Mouse (Mus musculus) MEL-GATA-1-ER (cell line): ENCODE data around the gene Thap8.

Experiments used
- DNase-seq: peaks from one replicate; pipeline ENCODE4 v3.0.0-alpha.2; 2012; ENCODE audit warnings: low read depth; ENCODE audit errors: extremely low read depth

The Thap8 gene

DNA sequence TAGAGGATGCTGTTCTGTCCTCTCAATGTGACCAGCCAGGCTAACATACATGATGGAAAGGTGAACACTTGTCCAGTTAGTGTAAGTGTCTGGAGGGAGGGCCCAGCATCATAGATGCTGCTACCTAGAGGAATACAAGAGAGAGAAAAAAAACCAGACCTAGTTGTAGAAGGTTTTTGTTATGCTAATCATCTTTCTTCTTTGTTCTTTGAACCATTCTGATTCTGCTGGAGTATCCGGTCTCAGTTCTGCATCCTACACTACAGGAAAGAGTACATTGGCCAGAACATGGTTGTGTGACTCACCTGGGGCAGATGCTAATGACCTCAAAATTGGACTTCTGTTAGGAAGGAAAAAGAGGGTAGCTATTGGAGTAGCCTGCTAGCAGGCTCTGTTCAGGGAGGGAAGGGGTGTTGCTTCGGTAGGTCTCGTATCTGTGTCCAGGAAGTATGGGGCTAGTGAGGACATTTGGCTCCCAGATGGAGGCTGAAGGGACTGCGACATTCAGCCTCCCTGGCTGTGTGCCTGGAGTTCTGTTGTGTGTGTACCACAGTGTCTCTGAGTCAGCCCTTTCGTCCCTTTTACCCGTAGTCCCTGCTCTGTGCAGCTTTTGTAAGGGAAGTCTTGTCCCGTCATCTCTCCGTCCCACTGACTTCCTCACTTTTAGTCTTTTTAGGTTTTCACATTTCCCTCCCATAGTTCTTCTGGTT, 7.0 kb downstream of the Thap8 start:
- no peak for DNase-seq

DNA sequence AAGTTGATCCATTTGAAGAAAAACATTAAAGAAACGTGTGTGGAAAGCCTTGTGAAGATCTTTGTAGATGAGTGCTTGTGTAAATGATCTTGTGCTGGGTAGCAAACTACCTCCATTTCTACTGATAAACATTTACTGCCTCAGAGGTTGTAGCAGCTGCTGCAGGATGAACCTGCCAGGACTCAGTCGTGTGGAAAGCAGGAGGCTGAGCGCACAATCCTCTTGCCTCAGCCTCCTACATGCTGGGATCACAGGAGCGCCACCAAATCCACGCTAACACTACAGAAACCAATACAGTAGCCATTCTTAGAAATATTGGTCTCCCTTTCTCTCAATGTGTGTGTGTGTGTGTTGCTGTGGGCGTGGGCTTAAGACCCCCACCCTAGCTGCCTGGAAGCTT, 8.2 kb downstream of the Thap8 start:
- DNase-seq = no peak

DNA sequence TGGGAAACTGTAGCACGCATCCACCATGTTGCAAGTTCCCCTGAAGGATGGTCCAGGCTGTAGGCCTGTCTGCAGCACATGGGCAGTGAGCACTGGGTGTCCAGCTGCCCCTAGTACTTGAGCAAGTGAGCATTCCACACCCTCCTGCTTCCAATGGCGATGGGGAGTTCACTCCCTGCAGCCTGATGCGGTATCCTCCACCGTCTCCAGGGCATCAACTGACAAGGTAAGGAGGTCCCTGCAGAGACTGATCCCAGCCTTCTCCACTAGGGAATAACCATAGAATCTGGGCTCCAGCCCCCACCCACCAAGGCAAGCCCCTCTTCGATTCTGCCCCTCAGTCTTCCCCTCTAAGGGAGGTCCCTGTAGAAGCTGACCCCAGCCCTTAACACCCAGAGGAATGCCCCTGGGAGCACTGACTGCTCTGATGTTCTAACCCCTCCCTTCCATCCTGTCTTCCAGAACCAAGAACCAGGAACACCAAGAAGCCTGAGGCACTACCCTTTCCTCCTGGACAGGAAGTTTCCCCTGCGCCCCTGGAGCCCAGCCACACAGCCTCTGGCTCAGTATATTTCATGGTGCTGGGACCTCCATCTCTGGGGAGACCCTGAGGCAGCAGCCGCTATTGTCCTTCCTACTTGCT, 9.3 kb downstream of the Thap8 start:
- no peak for DNase-seq

DNA sequence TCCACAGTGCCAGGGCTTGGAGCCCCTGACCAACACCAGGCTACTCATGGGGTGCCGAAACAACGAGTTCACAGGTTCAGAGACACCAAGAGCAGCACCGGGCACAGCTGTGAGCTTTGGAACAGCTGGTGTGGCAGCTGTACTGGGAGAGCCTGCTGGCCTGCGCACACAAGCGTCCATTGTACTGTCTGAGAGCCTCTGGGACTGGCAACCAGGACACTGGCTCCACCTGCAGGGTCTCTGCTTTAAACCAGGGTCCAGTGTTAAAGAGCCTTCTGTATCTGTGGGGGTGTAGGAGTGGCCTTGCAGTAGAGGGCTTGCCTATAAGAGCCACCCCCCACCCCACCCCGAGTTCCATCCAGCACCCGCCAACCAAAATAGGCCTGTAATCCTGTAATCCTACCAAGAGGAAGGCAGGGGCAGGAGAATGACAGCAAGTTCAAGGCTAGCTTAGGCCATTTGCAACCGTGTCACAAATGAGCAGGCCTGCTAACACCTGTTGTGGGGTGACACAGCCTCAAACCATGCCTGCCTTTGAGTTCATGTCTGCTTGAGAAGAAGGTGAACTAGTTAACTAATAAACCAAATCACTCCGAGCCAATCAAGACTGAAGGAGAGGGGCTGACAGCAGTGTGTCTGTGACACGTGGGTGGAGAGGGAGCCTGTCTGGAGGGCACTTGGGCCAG, 10.0 kb downstream of the Thap8 start:
- no peak for DNase-seq

DNA sequence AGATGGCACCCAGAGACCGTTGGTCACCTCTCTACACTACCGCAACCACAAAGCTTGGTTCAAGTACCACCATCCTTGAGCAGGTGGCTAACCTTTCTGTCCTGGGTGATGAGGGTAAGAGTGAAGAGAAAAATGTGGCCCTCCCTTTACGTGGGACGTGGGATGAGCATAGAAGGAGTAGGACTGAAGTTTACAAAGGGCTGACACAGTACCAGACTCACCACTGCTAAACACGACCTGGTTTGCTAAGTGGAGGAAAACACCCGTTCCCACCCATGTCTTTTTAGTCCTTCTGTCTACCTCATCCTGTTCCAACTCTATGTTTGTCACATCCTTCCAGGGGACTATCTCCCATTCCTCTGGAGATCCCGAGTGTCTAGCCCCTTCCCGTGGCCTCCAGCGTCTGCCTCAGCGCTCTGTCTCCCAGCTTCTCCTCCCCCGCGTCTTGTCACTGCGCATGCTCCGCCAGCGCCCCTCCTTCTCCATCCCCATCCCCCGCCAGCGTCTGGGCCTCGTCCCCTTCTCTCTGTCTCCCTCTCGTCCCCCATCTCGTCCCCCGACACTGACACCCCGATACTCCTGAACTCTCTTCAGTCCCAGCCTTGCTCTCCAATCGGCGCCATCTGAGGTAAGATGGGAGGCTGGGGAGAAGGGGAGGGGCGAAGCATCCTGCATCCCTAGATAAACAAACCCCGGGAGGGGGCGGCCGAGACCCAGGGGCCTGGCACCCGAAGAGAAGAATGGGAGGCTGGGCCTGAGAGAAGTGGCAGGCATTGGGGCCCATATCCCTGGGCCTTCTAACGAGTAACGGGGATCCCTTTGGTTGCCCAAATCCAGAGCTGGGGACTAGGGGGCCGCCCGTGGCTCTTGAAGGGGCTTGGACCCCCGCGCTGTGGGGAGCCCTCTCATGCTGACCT, 11.6 kb downstream of the Thap8 start, which contains the start of gene Clip3:
Gene Clip3, plus strand, starts transcription at position 514 of the 917 bp plus-strand sequence.
- no peak for DNase-seq

DNA sequence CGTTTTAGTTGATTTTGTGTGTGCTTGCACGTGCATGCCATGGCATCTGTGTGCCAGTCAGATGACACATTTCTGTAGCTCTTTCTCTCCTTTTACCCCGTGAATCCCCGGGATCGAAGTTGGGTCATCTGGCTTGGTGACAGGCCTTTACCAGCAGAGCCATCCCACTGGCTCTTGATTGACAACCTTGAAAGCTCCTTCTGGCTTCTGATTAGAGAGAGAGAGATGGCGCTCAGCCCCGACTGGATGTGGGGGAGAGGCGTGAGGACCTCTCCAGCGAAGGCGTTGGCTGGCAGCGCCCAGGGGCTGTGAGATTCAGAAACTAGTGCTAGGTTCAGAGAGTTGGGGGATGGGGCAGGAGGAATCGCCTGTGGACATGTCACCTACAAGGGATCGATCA, 13.9 kb downstream of the Thap8 start:
- no peak for DNase-seq

DNA sequence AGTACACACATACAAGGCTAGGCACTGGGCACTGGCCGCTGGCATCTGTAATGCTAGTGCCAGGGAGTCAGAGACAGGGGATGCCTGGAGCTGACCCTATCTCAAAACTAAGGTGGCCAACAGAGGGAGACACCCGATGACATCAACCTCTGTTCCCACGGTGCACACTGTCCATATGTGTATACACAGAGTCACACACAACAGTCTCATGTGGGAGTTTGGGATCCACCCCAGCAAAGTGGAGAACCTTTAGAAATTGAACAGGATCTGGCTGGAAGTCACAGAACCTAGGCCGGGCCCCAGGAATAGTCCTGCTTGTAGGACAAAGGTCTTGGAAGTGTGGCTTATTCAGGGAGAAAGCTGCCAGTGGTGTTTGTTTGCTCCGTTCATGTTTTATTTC, 14.4 kb downstream of the Thap8 start:
- no peak for DNase-seq

DNA sequence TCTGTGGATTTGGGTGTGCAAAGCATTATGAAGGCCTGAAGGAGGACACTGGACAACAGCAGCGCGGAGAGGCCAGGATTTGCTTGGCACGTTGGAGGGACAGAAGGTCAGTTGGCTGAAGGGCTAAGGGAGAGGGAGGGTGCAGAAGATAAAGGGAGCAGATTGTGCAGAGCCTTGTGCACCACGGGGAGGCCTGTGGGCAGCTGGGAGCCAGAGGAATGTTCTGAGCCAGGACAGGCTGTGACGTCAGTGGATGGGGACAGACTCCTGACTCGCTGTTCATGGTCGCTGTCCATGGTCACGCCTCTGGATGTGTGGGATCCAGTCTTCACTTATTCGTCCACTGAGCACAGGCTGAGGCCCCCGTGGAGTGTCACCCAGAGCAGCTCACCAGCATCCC, 15.2 kb downstream of the Thap8 start:
- no peak for DNase-seq

DNA sequence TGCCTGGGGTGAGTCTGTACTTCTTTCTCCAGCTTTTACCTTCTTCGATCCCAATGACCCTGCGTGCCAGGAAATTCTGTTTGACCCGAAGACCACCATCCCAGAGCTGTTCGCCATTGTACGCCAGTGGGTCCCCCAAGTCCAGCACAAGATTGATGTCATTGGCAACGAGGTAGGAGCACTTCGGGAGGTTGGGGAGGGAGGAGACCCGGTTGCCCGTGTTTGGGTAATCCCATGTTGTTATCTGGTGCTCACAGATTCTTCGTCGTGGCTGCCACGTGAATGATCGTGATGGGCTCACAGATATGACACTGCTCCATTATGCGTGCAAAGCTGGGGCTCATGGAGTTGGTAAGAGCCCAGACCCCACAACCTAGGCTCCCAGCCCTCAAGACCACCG, 16.9 kb downstream of the Thap8 start:
- DNase-seq = no peak

DNA sequence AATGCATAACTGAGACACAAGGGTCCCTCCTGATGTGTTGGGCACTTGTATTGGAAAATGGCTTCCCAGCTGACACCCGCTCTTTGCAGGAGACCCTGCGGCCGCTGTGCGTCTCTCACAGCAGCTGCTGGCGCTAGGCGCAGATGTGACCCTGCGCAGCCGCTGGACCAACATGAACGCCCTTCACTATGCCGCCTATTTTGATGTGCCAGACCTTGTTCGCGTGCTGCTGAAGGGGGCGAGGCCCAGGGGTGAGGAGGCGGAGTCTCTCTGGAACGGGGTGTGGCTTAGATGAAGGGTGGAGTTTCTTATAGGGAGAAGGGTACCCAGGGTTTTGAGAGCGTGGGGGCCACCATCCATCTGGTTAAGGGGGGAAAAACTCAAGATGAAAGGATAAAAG, 17.4 kb downstream of the Thap8 start:
- DNase-seq = no peak

DNA sequence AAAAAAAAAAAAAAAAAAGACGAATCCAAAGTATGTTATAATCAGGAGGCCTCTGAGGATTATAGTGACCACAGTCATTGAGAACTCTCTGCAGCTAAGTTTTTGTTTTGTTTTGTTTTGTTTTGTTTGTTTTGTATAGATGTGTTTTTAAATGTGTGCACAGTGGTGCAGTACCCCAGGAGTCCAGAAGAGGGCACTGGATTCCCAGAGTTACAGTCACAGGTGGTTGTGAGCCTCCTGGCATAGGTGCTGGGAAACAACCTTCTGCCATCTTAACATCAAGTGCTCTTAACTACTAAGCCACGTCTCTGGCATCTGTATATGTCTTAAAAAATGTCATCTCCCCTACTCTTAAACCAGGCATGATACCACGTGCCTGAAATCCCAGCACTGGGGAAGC, 21.0 kb downstream of the Thap8 start:
- no peak for DNase-seq

DNA sequence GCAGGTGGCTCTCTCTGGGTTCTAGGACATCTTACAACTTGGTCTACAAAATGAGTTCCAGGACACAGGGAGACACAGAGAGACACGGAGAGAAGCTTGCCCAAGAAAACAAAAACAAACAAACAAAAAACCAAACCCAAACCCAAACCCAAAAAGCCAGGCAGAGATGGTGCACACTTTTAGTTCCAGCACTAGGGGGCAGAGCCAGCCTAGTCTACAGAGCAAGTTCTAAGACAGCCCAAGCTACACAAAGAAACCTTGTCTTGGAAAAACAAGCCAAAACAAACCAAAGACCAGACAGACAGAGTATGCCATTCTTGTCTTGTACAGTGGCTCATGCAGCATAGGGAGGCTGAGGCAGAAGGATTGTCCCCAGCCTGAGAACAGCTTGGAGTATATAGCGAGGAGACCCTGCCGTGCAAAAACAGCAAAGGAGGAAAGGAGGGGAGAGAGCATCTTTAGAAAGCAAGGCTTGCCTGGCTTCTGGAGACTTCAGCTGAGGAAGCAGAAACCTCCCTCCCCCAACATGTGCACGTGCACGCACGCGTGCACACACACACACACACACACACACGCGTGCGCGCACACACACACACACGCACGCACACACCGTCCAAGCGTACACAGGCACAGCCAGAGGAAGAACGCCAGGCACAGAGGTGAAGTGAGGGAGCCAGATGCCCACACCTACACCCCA, 26.3 kb downstream of the Thap8 start:
- no peak for DNase-seq

DNA sequence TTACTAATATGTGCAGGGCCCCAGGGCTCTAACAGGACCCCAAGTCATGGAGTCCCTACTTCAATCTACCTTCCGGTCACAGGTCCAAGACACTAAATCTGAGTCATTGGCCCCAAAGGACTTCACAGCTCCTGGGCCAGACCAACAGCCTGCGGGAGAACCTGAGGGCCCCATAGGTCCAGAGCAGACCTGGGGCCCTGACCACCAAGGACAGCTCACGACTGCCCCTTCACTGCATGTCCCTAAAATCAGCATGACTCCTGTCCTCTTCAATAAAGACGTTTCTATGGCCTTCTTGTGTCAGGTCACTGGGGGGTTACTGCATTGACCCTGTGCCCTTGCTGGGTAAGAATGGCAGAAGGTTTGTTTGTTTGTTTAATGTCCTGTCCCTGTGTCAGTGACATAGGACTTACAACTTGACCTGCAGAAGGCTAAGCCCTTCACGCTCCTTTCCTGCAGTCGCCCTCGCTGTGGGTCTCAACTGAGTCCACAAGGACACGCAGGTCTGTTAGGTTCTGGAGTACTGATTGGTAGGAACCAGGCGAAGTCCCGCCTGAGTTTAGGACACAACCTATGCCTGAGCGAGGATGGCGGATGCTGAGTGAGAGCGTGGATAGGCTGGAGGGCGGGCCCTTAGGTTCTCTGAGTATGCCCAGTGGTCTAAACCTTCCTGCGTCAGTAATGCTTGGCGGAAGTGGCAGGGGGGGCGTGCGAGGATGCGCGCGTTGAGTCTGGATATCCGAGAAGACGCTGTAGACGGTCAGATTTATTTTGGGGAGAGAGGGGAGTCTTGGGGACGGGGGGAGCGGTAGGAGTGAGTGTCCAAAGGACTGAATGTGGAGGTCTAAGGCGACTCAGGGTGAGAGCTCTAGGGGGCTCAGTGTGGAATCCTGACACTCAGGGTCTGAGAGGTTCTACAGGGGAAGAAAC, 28.4 kb downstream of the Thap8 start, which contains the start of gene Alkbh6:
Gene Alkbh6, plus strand, starts transcription at position 642 of the 930 bp plus-strand sequence.
- DNase-seq = peak; percentile 97

DNA sequence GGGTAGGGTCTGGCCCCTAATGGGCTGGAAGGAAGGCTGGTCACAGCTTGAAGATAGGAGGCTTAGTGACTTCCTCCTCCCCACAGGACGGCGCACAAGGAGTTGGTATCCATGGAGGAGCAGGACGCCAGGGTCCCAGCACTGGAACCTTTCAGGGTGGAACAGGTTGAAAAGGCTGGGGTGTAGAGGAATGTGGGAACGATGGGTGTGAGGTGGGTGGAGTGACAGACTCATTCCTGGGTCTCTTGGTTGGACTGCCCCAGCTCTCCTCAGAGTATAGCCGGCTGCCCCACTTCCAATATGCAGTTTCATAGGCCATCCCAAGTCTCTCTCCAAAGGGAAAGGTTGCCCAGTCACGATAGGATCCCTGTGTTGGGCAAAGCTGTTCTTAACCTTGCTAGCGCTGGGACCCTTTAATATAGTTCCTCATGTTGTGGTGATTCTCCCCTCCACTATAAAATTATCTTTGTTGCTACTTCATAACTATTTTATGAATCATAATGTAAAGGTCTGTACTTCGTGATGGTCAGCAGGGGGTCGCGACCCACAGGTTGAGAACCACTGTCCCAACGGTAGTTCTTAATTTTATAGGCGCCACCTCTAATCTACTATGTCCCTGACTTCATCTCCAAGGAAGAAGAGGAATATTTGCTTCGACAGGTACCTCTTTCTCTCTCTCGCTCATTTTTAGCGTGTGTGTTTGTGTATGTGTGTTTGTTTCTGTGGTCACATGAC, 29.7 kb downstream of the Thap8 start:
- DNase-seq = no peak

DNA sequence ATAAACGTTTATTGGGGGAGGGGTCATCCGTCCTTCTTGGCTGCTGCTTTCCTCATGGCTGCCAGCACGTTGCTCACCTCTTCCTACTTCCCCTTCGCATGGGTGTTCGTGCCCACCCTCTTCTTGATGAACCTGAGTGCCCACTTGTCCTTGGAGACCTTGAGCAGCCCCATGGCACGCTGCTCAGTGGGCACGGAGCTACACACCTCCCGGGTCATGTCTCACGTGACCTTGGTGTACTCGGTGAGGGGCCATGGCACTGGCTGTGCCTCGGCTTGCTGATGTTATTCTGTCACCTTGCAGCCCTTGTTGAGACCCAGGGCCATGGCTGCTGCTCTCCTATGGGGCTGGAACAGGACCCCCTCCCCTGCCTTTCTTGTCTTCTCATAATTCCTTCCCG, 30.2 kb downstream of the Thap8 start:
- DNase-seq = no peak

DNA sequence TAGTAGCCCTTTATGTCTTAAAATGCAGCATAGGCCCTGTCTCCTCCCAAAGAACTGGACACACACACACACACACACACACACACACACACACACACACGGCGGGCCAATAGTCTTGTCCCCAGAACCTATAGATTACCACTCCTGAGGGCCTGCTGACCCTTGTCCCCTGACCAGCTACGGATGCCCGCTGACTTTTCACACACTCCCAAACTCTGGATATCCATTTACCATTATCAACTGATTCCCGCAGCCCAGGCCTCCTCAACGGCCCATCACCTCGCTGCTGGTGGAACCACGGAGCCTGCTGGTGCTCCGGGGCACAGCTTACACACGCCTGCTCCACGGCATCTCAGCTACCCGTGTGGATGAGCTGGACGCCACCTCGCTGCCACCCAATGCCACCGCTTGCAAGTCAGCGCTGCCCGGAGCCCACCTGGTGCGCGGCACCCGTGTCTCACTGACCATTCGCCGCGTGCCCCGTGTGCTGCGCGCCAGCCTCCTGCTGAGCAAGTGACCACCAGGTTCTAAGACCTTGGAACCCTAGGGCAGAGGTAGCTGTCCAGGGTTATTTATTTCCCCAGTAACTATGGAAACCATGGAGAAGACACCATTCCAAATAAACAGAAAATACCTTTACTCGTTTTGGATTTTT, 33.9 kb downstream of the Thap8 start:
- no peak for DNase-seq

DNA sequence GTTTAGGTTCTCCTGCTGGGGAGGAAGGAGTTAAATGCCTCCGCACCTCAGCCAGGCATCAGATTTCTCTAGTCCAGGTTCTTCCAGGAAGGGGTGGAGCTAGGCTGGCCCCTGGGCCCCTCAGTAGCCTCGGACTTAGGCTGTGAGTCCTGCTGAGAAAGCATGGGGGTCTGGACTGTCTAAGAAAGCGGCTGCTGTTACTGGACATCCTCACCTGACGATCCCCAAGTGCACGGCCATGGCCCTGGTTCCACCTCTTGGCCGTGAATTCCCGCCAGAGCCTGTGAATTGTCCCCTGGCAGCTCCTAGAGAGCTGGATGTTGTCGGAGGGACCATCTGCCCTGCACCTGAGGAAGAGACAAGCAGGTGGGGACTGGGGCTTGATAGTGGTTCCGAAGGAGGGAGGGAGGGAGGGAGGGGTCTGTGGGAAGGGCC, 34.8 kb downstream of the Thap8 start, which contains the start of gene Syne4:
Gene Syne4, plus strand, starts transcription at position 87 of the 435 bp plus-strand sequence.
- no peak for DNase-seq
